Mouse (Mus musculus) retina, postnatal 1 day (tissue): ENCODE data around the gene Raf1.
A peak's percentile ranks its signal among the peaks of the same experiment; 100 is the strongest.

ENCODE experiments used
- DNase-seq: peaks from one replicate; pipeline ENCODE4 v3.0.0-alpha.2; 2012

Raf1 gene

GRCm38 (mm10) chr6:115610301-115610700 lies 66.1 kb downstream of the Raf1 start:
- no peak for DNase-seq

GRCm38 (mm10) chr6:115609121-115609520 lies 67.3 kb downstream of the Raf1 start:
- DNase-seq, result peak; percentile 49

- DNase-seq, result no peak
These were observed 69.0 kb downstream of the Raf1 start for GRCm38 (mm10) chr6:115607429-115607828.

GRCm38 (mm10) chr6:115606461-115606860 lies 70.0 kb downstream of the Raf1 start:
- DNase-seq, result no peak

- DNase-seq, result peak; percentile 91
These were observed 74.5 kb downstream of the Raf1 start, which contains the start of gene Mkrn2 for GRCm38 (mm10) chr6:115601715-115602523. Gene Mkrn2 (plus strand): TSS chr6:115601902.

GRCm38 (mm10) chr6:115601322-115601714 lies 75.1 kb downstream of the Raf1 start:
- DNase-seq, result no peak

- DNase-seq, result no peak
These were observed 80.8 kb downstream of the Raf1 start for GRCm38 (mm10) chr6:115595667-115596066.

- DNase-seq, result no peak
These were observed 82.0 kb downstream of the Raf1 start for GRCm38 (mm10) chr6:115594463-115594862.

- no peak for DNase-seq
These were observed 83.2 kb downstream of the Raf1 start for GRCm38 (mm10) chr6:115593252-115593651.

GRCm38 (mm10) chr6:115592458-115592857 lies 84.0 kb downstream of the Raf1 start, which contains the start of gene Mkrn2os:
Gene Mkrn2os (minus strand): TSS chr6:115592576.
- DNase-seq, result peak; percentile 14

- no peak for DNase-seq
These were observed 84.6 kb downstream of the Raf1 start for GRCm38 (mm10) chr6:115591692-115592359.

GRCm38 (mm10) chr6:115586321-115586720 lies 90.1 kb downstream of the Raf1 start:
- no peak for DNase-seq

- no peak for DNase-seq
These were observed 92.3 kb downstream of the Raf1 start for GRCm38 (mm10) chr6:115584176-115584575.

- DNase-seq, result no peak
These were observed 92.9 kb downstream of the Raf1 start for GRCm38 (mm10) chr6:115583430-115584125.

- no peak for DNase-seq
These were observed 93.9 kb downstream of the Raf1 start for GRCm38 (mm10) chr6:115582328-115583115.

- DNase-seq, result no peak
These were observed 95.6 kb downstream of the Raf1 start for GRCm38 (mm10) chr6:115580810-115581209.

GRCm38 (mm10) chr6:115577941-115578340 lies 98.5 kb downstream of the Raf1 start:
- no peak for DNase-seq

GRCm38 (mm10) chr6:115577407-115577806 lies 99.0 kb downstream of the Raf1 start:
- DNase-seq, result no peak

GRCm38 (mm10) chr6:115574171-115574570 lies 102.3 kb downstream of the Raf1 start:
- DNase-seq, result no peak
